Mouse (Mus musculus) CH12.LX (cell line): ENCODE measurements at regions not wholly inside any gene's neighbourhood (a gene's known extent, or its start where the extent isn't known, plus 50 kb on each side); places are given as distances from the start of the nearest gene placed in this dataset.

Experiments
- DNase-seq: peaks from one replicate; pipeline ENCODE4 v3.0.0-alpha.2; 2013; ENCODE audit errors: extremely low read depth
- H3K27ac ChIP-seq: 2 replicates; pipeline ENCODE4 v1.5.1; 2012; ENCODE audit warnings: low read depth, mild to moderate bottlenecking, control low read depth, moderate library complexity; ENCODE audit not compliant: insufficient read depth
- H3K27me3 ChIP-seq: replicated peaks from 2 replicates; pipeline ENCODE3; 2012; ENCODE audit warnings: inconsistent platforms
- H3K36me3 ChIP-seq, 2 experiments: replicated peaks in 1 of 2; 2 replicates each; pipeline versions ENCODE3 to v1.6.1; 2012; ENCODE audit warnings: inconsistent platforms in 1 of 2, low read length in 1 of 2, mild to moderate bottlenecking in 1 of 2, mixed read lengths in 1 of 2, moderate library complexity in 1 of 2; ENCODE audit not compliant: control insufficient read depth in 1 of 2, insufficient read depth in 1 of 2
- H3K4me1 ChIP-seq, 2 experiments: 2 replicates each; pipeline ENCODE4 v1.6.1; 2012; ENCODE audit warnings: inconsistent platforms in 1 of 2, moderate library complexity in 1 of 2; ENCODE audit not compliant: insufficient read depth in 2 of 2, control insufficient read depth in 1 of 2
- H3K4me2 ChIP-seq: 2 replicates; pipeline ENCODE4 v1.6.1; 2012; ENCODE audit warnings: low read depth, mild to moderate bottlenecking, control low read depth; ENCODE audit not compliant: poor library complexity, insufficient read depth, severe bottlenecking
- H3K4me3 ChIP-seq, 3 experiments: fragments of 150-350 bp in 1 of 3; sonication (generic) in 1 of 3; replicated peaks in 1 of 3; 2 replicates each; pipeline versions ENCODE3 to v1.5.1; 2011 to 2012; ENCODE audit warnings: low read depth in 2 of 3, low read length in 2 of 3, mild to moderate bottlenecking in 2 of 3, moderate library complexity in 2 of 3, control low read depth in 1 of 3, improper control_type of control experiment in 1 of 3, inconsistent platforms in 1 of 3, mixed read lengths in 1 of 3; ENCODE audit not compliant: poor library complexity in 1 of 3
- H3K79me2 ChIP-seq: replicated peaks from 2 replicates; pipeline ENCODE4 v1.6.1; 2012; ENCODE audit warnings: mild to moderate bottlenecking, moderate library complexity; ENCODE audit not compliant: control insufficient read depth, poor library complexity, insufficient read depth, severe bottlenecking; ENCODE audit errors: extremely low read depth
- H3K9ac ChIP-seq: 2 replicates; pipeline ENCODE4 v1.6.1; 2012; ENCODE audit warnings: low read depth, mild to moderate bottlenecking, control low read depth, moderate library complexity; ENCODE audit not compliant: insufficient read depth
- H3K9me3 ChIP-seq: replicated peaks from 2 replicates; pipeline ENCODE3; 2012; ENCODE audit warnings: low read length, inconsistent platforms, mixed read lengths
- CHD1 ChIP-seq: IDR thresholded peaks from 2 replicates; pipeline ENCODE4 v1.6.1; 2012; ENCODE audit warnings: low read depth, low read length, improper control_type of control experiment, inconsistent platforms
- CHD2 ChIP-seq: IDR thresholded peaks from 2 replicates; pipeline ENCODE4 v1.6.1; 2011; ENCODE audit warnings: low read length, improper control_type of control experiment
- CTCF ChIP-seq, 2 experiments: IDR thresholded peaks in 1 of 2; conservative IDR thresholded peaks in 1 of 2; 2 replicates each; pipeline ENCODE4 v1.5.1; 2011 to 2012; ENCODE audit warnings: low read depth in 2 of 2, low read length in 2 of 2, improper control_type of control experiment in 1 of 2, inconsistent platforms in 1 of 2, mild to moderate bottlenecking in 1 of 2, moderate library complexity in 1 of 2
- EP300 ChIP-seq: IDR thresholded peaks from 2 replicates; pipeline ENCODE4 v1.6.1; 2011; ENCODE audit warnings: low read length, improper control_type of control experiment
- ETS1 ChIP-seq: conservative IDR thresholded peaks from 2 replicates; pipeline ENCODE4 v1.6.1; 2012; ENCODE audit warnings: low read depth, mild to moderate bottlenecking, inconsistent platforms, low read length, improper control_type of control experiment, moderate library complexity
- MAZ ChIP-seq: IDR thresholded peaks from 2 replicates; pipeline ENCODE4 v1.6.1; 2012; ENCODE audit warnings: low read depth, mild to moderate bottlenecking, inconsistent platforms, low read length, improper control_type of control experiment, moderate library complexity
- MEF2A ChIP-seq: IDR thresholded peaks from 2 replicates; pipeline ENCODE4 v1.6.1; 2014; ENCODE audit warnings: low read depth, mild to moderate bottlenecking, inconsistent platforms, low read length, improper control_type of control experiment, borderline replicate concordance
- MXI1 ChIP-seq: IDR thresholded peaks from 2 replicates; pipeline ENCODE4 v1.6.1; 2011; ENCODE audit warnings: mild to moderate bottlenecking, low read depth, low read length, improper control_type of control experiment
- NELFE ChIP-seq: IDR thresholded peaks from 2 replicates; pipeline ENCODE4 v1.6.1; 2011; ENCODE audit warnings: low read depth, low read length, improper control_type of control experiment
- NRF1 ChIP-seq: IDR thresholded peaks from 2 replicates; pipeline ENCODE4 v1.6.1; 2014; ENCODE audit warnings: low read depth, mild to moderate bottlenecking, inconsistent platforms, low read length, improper control_type of control experiment, moderate library complexity
- PAX5 ChIP-seq: IDR thresholded peaks from 2 replicates; pipeline ENCODE4 v1.6.1; 2012; ENCODE audit warnings: low read length, inconsistent platforms, mixed read lengths
- POLR2A ChIP-seq: IDR thresholded peaks from 2 replicates; pipeline ENCODE4 v1.6.1; 2011; ENCODE audit warnings: low read depth, mild to moderate bottlenecking, improper control_type of control experiment, low read length
- POLR2AphosphoS2 ChIP-seq: IDR thresholded peaks from 2 replicates; pipeline ENCODE4 v1.6.1; 2011; ENCODE audit warnings: low read depth, low read length, improper control_type of control experiment
- RCOR1 ChIP-seq: conservative IDR thresholded peaks from 2 replicates; pipeline ENCODE4 v1.6.1; 2012; ENCODE audit warnings: low read depth, mild to moderate bottlenecking, inconsistent platforms, low read length, improper control_type of control experiment
- SMC3 ChIP-seq: IDR thresholded peaks from 2 replicates; pipeline ENCODE4 v1.6.1; 2011; ENCODE audit warnings: low read depth, low read length, improper control_type of control experiment
- TBP ChIP-seq: conservative IDR thresholded peaks from 2 replicates; pipeline ENCODE4 v1.6.1; 2011; ENCODE audit warnings: low read depth, low read length, improper control_type of control experiment
- TCF12 ChIP-seq: IDR thresholded peaks from 2 replicates; pipeline ENCODE4 v1.6.1; 2014; ENCODE audit warnings: low read depth, mild to moderate bottlenecking, inconsistent platforms, low read length, improper control_type of control experiment
- UBTF ChIP-seq: IDR thresholded peaks from 2 replicates; pipeline ENCODE4 v1.6.1; 2012; ENCODE audit warnings: low read depth, mild to moderate bottlenecking, inconsistent platforms, low read length, improper control_type of control experiment, moderate library complexity
- USF2 ChIP-seq: conservative IDR thresholded peaks from 2 replicates; pipeline ENCODE4 v1.6.1; 2011; ENCODE audit warnings: low read depth, low read length, improper control_type of control experiment
- ZKSCAN1 ChIP-seq: IDR thresholded peaks from 2 replicates; pipeline ENCODE4 v1.6.1; 2012; ENCODE audit warnings: low read depth, inconsistent platforms, low read length, improper control_type of control experiment, borderline replicate concordance
- dilution Hi-C: fragments of 300-500 bp; cut with MboI; formaldehyde crosslinking; loops from 2 replicates; pipeline ENCODE4 v1.14.3; 2020; ENCODE audit warnings: low sequenced_read_pairs; ENCODE audit not compliant: extremely low pct_unique_long_range_greater_than_20kb, extremely low pct_ligation_motif_present
- in situ Hi-C: fragments of 300-500 bp; cut with MboI; formaldehyde crosslinking; loops from 3 replicates; pipeline ENCODE4 v1.14.3; 2019; ENCODE audit warnings: low sequenced_read_pairs, low pct_ligation_motif_present, low pct_unique_long_range_greater_than_20kb, mixed read lengths

GRCm38 (mm10) chr16:7929112-7929511 is 495.8 kb downstream of the Tmem114 start:
- Histone ChIP-seq H3K27ac (no peak overlapping the region), H3K9ac (no peak overlapping the region), H3K79me2 (no peaks in the 10 kb centered on the region), H3K4me2 (no peak overlapping the region), H3K4me3 (no peak overlapping the region), H3K27me3 (no peaks in the 10 kb centered on the region), H3K9me3 (peaks cover 76% of the 10 kb centered on the region), H3K4me1 (no peaks in the 10 kb centered on the region), H3K36me3 (no peaks in the 10 kb centered on the region)
- dilution Hi-C loops, result no loop called here
- in situ Hi-C loops, result no loop called here
- DNase-seq, result no peak
- no peak for TF ChIP-seq CTCF (conservative IDR thresholded peaks at IDR 0.05 in 1 of 2, IDR thresholded peaks at IDR 0.05 in 1 of 2; ENCODE audit: low read depth in 2 of 2, low read length in 2 of 2)
- TF ChIP-seq UBTF, result no peak
- no peak for TF ChIP-seq NELFE
- TF ChIP-seq ETS1, result no peak
- TF ChIP-seq NRF1, result no peak
- TF ChIP-seq CHD2, result no peak
- TF ChIP-seq USF2, result no peak
- TF ChIP-seq RCOR1, result no peak
- TF ChIP-seq CHD1, result no peak
- TF ChIP-seq TBP, result no peak

- Histone ChIP-seq H3K4me1 (no peaks in the 10 kb centered on the region), H3K9me3 (peaks cover 75% of the 10 kb centered on the region), H3K36me3 (no peaks in the 10 kb centered on the region)
- DNase-seq, result no peak
- TF ChIP-seq MXI1 (no peak), SMC3 (no peak), EP300 (no peak), POLR2AphosphoS2 (no peak), ZKSCAN1 (no peak), POLR2A (no peak), MEF2A (no peak), TCF12 (no peak), MAZ (no peak), PAX5 (no peak)
- TF ChIP-seq, all 38 proteins: peak for 0
- H3K27ac ChIP-seq, result no peak overlapping the region
- H3K9ac ChIP-seq, result no peak overlapping the region
- H3K4me2 ChIP-seq, result no peak overlapping the region
- H3K4me3 ChIP-seq, result no peak overlapping the region
- H3K79me2 ChIP-seq, result no peaks in the 10 kb centered on the region
- no peaks in the 10 kb centered on the region for H3K27me3 ChIP-seq
- dilution Hi-C loops, result no loop called here
- in situ Hi-C loops, result no loop called here
These were observed 496.5 kb downstream of the Tmem114 start for GRCm38 (mm10) chr16:7928391-7928935.
